Mouse (Mus musculus) heart, embryonic 11.5 days (tissue): ENCODE data around the gene Mex3b. TPM values are rescaled to one million over a fixed set of nuclear protein-coding genes. Genes with fewer than 3 reads are reported as not detected.

Experiments used
- polyA plus RNA-seq: library from polyadenylated mRNA; unstranded; fragments of >200 nt; fragmentation: Nextera tagmentation; extraction: Ambion mirVana; gene quantifications from 2 replicates; pipeline ENCODE4 v1.2.1, GENCODE M21; 2014

The Mex3b gene
- polyA plus RNA-seq, 1 experiment from 2014 or later, result 10.8 TPM

Other genes with a start within 250 kb of the Mex3b start
- gene Saxo2, start 218.8 kb upstream of the Mex3b start, polyA plus RNA-seq, result 5.6 and 6.0 TPM in 2 replicates
- gene Efl1, start 218.7 kb upstream of the Mex3b start, polyA plus RNA-seq, result 16.4 and 16.9 TPM in 2 replicates